Mouse (Mus musculus) olfactory bulb, adult 2 months (tissue): ENCODE results near the gene Hoxd12. TPM values are rescaled to one million over a fixed set of nuclear protein-coding genes. Genes with fewer than 3 reads are reported as not detected.

Experiments
- H3K27ac ChIP-seq: fragments of 200-500 bp; 2 replicates; pipeline ENCODE4 v1.5.1; 2012; ENCODE audit warnings: low read depth, low read length; ENCODE audit not compliant: insufficient read depth
- H3K4me1 ChIP-seq: fragments of 200-500 bp; 2 replicates; pipeline ENCODE4 v1.6.1; 2012; ENCODE audit warnings: low read length; ENCODE audit not compliant: control insufficient read depth, insufficient read depth
- H3K4me3 ChIP-seq: fragments of 200-500 bp; 2 replicates; pipeline ENCODE4 v1.5.1; 2012; ENCODE audit warnings: mild to moderate bottlenecking, low read depth, low read length, moderate library complexity; ENCODE audit not compliant: insufficient read depth
- CTCF ChIP-seq: fragments of 200-500 bp; IDR thresholded peaks from 2 replicates; pipeline ENCODE4 v1.5.1; 2012; ENCODE audit warnings: low read depth, mild to moderate bottlenecking, low read length, moderate library complexity; ENCODE audit not compliant: insufficient read depth
- POLR2A ChIP-seq: fragments of 200-500 bp; IDR thresholded peaks from 2 replicates; pipeline ENCODE4 v1.6.1; 2012; ENCODE audit warnings: mild to moderate bottlenecking, low read depth, low read length, moderate library complexity; ENCODE audit not compliant: insufficient read depth
- WGBS: fragments of 180-500 bp; shearing (Covaris S2); methylation state at CpG from one replicate; pipeline ENCODE4 v1.1.7; 2018; 5-methylcytosine and 5-hydroxymethylcytosine counted together
- polyA plus RNA-seq: library from polyadenylated mRNA; stranded (reverse); fragments of >200 nt; gene quantifications from 2 replicates; pipeline ENCODE4 v1.2.4, GENCODE M21; 2012; ENCODE audit warnings: low replicate concordance; ENCODE audit not compliant: missing spikeins, insufficient read depth, insufficient read length

The Hoxd12 gene
- polyA plus RNA-seq, 1 experiment, result not detected

DNA sequence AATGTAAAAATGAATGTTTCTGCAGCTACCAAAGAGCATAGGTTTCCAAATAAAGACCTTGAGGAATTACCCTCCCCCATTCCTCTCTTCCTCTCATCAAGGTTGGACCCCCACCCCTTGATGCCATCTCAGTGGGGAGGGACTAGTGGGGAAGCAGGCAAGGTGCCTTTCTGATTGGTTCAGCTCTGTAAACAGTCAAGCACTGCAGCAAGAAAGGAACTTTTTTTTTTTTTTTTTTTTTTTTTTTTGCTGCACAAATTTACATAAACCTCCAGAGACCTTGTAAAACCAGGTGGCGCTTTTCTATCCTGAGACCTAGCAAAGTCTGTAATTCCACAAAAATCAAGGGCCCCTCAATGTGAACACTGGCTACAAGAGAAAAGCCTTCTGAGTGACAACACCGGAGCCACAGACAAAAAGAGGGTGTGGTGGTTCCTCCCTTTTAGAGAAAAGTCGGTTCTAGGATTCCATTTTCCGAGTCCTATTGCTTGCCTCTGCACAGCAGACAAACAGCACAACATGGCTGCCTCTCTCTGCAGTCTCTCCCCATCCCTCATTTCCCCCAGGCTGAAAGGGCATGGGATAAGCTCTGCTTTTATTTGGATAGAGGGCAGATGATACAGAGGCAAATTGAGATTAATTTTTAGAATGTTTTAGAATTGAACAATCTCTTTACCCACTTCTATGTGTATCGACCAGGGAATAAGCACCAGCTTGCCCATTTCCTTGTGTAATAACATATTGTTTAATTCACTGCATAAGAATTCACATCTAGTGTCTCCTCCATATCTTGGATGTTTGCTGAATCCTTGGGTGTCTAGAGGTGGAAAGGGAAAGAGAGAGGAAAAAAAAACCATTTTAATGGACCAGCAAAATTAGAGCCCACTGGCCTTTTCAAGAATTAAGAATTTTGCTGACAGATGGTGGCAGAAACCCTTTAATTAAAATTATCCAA is 34.9 kb downstream of the Hoxd12 start:
- H3K4me1 ChIP-seq, result peaks cover 10% of the 10 kb centered on the region; the same call in 1 of the 2 replicates
- no peak overlapping the region for H3K27ac ChIP-seq
- H3K4me3 ChIP-seq, result no peak overlapping the region
- 5% methylated on average over 5 of the region's 5 CpGs for WGBS
- TF ChIP-seq POLR2A (no peak), CTCF (no peak)

DNA sequence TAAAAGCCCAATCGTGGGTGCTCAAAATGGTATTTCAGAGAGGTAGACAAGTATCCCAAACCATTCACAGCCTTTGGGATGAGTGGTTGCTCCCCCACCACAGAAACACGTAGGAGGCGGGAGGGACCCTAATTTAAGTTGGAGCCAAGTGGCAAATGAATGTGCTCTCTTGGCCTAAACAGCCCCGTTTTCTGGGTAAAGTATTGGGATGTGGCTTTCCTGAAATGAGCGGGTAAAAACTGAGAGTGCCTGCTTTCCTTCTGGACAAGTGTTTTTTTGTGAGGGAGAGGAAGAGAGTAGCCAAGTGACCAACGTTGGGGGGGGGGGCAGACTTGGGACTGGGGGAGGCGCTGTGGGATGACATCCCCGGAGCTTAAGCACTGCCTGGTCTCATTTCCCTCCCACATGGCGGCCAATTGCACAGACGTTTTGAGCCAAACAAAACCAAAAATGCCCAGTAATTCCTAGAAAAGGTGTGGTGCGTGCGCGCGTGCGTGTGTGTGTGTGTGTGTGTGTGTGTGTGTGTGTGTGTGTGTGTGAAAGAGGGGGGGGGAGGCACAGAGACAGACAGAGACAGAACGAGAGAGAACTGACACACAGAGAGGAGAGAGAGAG is 36.2 kb downstream of the Hoxd12 start:
- WGBS, result 3% methylated on average over 16 of the region's 16 CpGs
- TF ChIP-seq POLR2A (no peak), CTCF (no peak)
- Histone ChIP-seq H3K4me3 (no peak overlapping the region), H3K27ac (no peak overlapping the region), H3K4me1 (peaks cover 10% of the 10 kb centered on the region; the same call in 1 of the 2 replicates)

DNA sequence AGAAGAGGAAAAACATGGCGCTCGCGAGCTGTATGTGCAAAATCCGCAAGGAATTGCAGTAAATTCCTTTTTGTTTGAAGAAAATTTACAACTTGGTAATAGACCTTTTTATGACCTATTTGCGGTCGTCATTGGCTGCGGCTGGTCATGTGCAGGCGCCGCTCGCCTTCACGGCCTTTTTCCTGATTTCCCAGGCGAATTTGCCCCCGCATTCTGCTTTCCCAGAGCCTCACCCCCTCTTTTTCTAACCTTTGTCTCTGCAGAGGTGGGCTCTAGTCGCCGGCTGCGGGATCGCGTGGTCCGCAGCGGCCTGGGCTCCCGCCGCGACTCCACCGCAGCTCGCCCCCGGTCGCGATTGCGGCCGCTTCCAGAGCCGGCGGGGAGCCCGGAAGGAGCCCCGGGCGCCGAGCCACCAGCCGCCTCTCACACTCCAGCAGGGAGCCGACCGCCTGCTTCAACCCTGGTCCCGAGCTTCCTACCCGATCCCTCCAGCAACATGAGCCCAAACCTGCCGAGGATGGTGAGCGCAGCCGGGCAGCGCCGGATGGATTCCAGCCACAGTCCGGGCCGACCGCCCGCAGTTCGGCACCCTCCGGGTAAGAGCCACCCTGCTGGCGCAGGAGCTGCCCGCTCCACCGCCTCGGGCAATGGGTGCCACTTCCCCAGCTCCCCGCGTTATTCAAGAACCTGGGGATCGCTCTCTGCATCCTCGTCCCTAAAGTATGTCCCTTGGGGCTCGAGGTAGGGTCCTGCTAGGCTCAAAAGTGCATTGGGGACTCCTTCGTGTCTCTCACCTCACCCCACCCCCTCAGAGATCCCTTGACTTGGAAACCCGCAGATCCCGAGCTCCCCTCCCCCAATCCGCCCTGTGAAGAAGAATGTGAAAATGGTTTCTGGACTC is 37.2 kb downstream of the Hoxd12 start, which contains the start of the genes Hoxd3 and Hoxd4:
Gene Hoxd3 (plus strand): TSS at position 207 of the 901 bp plus-strand sequence.
Gene Hoxd4 (plus strand): TSS at position 209 of the 901 bp plus-strand sequence.
- no peak within 1 kb of the TSS for H3K27ac ChIP-seq
- TF ChIP-seq POLR2A, result no peak
- TF ChIP-seq CTCF, result no peak
- no peak within 1 kb of the TSS for H3K4me3 ChIP-seq
- H3K4me1 ChIP-seq, result peaks cover 10% of the 10 kb centered on the region; the same call in 1 of the 2 replicates
- WGBS, result 1% methylated on average over 65 of the region's 65 CpGs

DNA sequence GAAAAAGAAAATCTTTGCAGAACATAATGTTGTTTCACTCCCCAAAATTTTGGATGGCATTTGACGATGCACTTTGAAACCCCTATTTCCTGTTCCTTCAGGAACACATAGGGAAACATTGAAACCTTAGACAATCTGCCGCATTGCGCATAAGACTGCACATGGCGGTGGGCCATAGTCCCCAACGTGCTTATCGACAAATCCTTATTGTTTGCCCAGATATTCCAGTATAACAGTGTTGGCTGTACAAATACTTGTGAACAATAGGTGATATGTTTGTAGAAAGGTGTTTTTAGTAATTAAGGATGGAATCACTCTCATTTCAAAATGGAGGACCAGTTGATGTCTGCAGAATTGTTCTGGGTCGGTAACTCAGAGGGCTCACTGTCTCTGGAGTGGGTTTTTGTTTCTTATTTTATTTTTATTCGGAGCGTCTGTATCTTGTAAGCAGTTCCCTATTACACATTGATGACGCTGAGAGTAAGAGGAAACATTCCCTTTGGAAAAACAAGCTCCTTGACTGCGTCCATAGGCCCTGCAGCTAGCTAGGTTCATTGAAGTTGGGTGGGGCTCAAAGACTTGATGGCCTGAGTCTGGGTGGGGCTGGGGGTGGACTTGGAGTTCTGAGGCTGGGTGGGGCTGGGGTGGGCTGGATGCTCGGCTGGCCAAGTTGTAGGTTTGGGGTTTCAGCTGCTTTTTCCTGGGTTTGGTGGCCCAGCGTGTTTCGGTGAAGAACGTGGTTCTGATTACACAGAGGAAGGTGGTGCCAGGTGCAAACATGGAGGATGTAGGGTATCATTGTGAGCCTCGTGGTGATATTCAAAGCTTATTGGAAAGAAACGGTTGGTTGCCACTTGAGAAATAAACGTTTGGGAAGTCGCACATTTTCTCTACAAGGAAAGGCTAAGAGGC is 38.7 kb downstream of the Hoxd12 start:
- 7% methylated on average over 19 of the region's 19 CpGs for WGBS
- H3K4me3 ChIP-seq, result no peak overlapping the region
- no peak for TF ChIP-seq POLR2A
- TF ChIP-seq CTCF, result no peak
- peaks cover 10% of the 10 kb centered on the region; the same call in 1 of the 2 replicates for H3K4me1 ChIP-seq
- no peak overlapping the region for H3K27ac ChIP-seq

DNA sequence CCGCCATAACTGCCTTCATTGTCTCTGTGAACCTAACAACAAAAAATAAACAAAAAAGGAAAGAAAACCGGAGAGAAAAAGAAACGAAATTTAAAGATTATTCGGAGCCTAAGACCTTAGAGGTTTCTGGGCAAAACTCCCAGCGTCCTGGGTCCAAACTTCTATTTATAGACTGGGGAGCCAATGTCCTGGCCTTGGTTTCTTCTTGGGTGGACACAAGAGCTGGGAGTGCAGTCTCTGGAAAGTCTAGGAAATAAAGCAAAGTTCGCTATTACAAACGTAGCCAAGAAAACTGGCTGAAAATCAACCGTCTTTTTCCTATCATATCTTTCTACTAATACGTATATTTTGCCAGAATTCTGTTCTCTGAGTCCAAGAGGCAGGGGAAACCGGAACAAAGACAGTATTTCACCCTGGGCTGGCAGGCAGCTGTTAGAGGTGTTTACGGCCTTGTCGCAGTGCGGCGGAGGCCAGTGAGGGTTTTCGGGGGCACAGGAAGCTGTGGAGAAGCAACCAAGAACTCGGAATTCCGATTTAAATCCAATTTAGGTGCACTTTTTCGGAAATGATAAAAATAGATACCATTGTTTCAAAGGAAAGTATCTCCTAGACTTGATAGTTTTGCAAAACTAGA is 39.5 kb downstream of the Hoxd12 start:
- Histone ChIP-seq H3K4me1 (peaks cover 10% of the 10 kb centered on the region; the same call in 1 of the 2 replicates), H3K4me3 (no peak overlapping the region), H3K27ac (no peak overlapping the region)
- WGBS, result 9% methylated on average over 18 of the region's 18 CpGs
- no peak for TF ChIP-seq CTCF

DNA sequence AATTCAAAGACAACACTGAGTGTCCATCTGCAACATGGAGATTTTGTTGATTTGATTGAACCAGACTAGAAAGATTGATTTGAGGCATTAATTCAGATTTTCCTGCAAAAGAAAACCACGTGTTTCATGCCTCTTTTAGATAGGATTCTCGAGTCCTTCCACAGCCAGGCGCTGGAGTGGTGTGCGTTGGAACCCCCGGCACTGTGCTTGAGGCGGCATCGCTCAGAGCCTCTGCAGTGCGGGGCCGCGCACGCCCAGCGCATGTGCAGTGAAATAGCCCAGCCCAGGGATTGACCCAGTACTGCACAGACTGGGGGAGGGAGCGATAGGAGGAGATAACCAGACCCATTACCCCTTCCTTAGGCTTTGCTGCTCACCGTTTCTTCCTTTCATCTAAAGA is 40.1 kb downstream of the Hoxd12 start:
- WGBS, result 1% methylated on average over 14 of the region's 14 CpGs

DNA sequence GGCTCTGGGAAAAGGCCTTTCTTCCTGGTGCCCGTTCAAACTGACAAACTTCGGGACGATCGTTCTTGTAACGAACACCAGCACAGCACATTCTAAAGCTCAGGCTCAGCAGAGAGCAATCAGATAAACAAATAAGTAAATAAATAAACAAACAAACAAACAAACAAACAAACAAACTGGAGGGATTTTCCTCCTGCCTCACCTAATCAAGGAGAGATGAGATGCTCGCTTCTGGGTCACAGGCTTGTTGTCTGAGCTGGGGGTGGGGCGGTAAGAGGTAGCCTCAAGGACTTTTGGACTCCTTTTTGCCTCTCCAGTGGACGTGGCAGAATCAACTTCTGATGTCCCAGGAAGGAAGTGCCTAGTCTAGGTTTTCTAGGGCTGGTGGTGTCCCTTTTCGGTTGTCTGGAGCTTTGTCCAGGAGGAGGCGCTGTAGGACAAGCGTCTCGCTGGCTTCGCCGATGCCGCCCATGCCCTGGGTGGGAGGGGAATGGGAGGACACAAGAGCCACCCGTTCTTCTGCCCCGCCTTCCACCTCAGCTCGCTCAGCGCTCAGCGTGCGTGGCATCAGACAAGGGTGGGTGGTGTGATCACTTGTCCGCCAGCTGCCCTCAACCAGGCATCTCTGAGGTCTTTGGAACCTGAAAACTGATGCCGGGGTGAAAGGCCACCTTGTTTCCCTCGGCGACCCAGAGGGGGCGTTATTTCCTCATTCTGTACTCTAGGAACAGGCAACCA is 40.9 kb downstream of the Hoxd12 start:
- Histone ChIP-seq H3K4me3 (peak overlapping the region; percentile 9; the same call in 1 of the 2 replicates), H3K4me1 (peaks cover 10% of the 10 kb centered on the region; the same call in 1 of the 2 replicates), H3K27ac (no peak overlapping the region)
- WGBS, result 4% methylated on average over 26 of the region's 26 CpGs
- TF ChIP-seq POLR2A, result no peak
- TF ChIP-seq CTCF, result peak; percentile 68; the same call in 1 of the 2 replicates

More for the DNA sequence above, 40.1 kb downstream of the Hoxd12 start:
- no peak overlapping the region for H3K4me3 ChIP-seq
- peaks cover 10% of the 10 kb centered on the region; the same call in 1 of the 2 replicates for H3K4me1 ChIP-seq
- no peak for TF ChIP-seq POLR2A
- no peak for TF ChIP-seq CTCF
- H3K27ac ChIP-seq, result no peak overlapping the region
